Mouse (Mus musculus): ENCODE results near the gene Dusp9. TPM values are rescaled to one million over a fixed set of nuclear protein-coding genes. Genes with fewer than 3 reads are reported as not detected.

Gene Dusp9
- 3.9 and 4.1 TPM in 2 replicates for polyA plus RNA-seq (2016; fragmentation: Nextera tagmentation; extraction: Ambion mirVana)

GRCm38 (mm10) chrX:73639255-73639675, at the start of gene Dusp9:
Dusp9 (plus strand) TSS chrX:73639419.
- Histone ChIP-seq H3K9ac (replicated peaks) (no peak within 1 kb of the TSS), H3K4me1 (peaks cover 8% of the 10 kb centered on the region; the same call in 1 of the 2 replicates), H3K27me3 (peaks cover 95% of the 10 kb centered on the region), H3K27ac (replicated peaks) (no peak within 1 kb of the TSS), H3K4me2 (replicated peaks) (peak within 1 kb of the TSS; percentile 51), H3K4me3 (peak within 1 kb of the TSS; percentile 34), H3K9me3 (no peaks in the 10 kb centered on the region), H3K36me3 (no peaks in the 10 kb centered on the region)
- WGBS = 29% methylated on average over 28 of the region's 28 CpGs
- peak; percentile 82 for ATAC-seq (ENCODE audit: low FRiP score, low read depth)

- Histone ChIP-seq H3K9me3 (no peaks in the 10 kb centered on the region), H3K27me3 (no peaks in the 10 kb centered on the region), H3K4me2 (replicated peaks) (no peak overlapping the region), H3K9ac (replicated peaks) (no peak overlapping the region), H3K4me1 (no peaks in the 10 kb centered on the region), H3K36me3 (no peaks in the 10 kb centered on the region), H3K4me3 (no peak overlapping the region), H3K27ac (replicated peaks) (no peak overlapping the region)
- WGBS = 35% methylated on average over 6 of the region's 6 CpGs
- no peak for ATAC-seq (ENCODE audit: low FRiP score, low read depth)
Observed at GRCm38 (mm10) chrX:73593212-73593611, 46.0 kb upstream of the Dusp9 start.

GRCm38 (mm10) chrX:73594451-73595121, 44.6 kb upstream of the Dusp9 start:
- Histone ChIP-seq H3K4me3 (no peak overlapping the region), H3K9me3 (no peaks in the 10 kb centered on the region), H3K36me3 (no peaks in the 10 kb centered on the region), H3K4me2 (replicated peaks) (no peak overlapping the region), H3K9ac (replicated peaks) (no peak overlapping the region), H3K27me3 (no peaks in the 10 kb centered on the region), H3K4me1 (no peaks in the 10 kb centered on the region), H3K27ac (replicated peaks) (no peak overlapping the region)
- WGBS = 40% methylated on average over 12 of the region's 12 CpGs
- no peak for ATAC-seq (ENCODE audit: low FRiP score, low read depth)

- no peaks in the 10 kb centered on the region for H3K27me3 ChIP-seq
- H3K4me2 ChIP-seq (replicated peaks) = no peak overlapping the region
- WGBS = 65% methylated on average over 4 of the region's 4 CpGs
- no peaks in the 10 kb centered on the region for H3K4me1 ChIP-seq
- no peak for ATAC-seq (ENCODE audit: low FRiP score, low read depth)
- no peak overlapping the region for H3K9ac ChIP-seq (replicated peaks)
- no peaks in the 10 kb centered on the region for H3K36me3 ChIP-seq
- no peaks in the 10 kb centered on the region for H3K9me3 ChIP-seq
- H3K4me3 ChIP-seq = no peak overlapping the region
- H3K27ac ChIP-seq (replicated peaks) = no peak overlapping the region
Observed at GRCm38 (mm10) chrX:73595297-73595938, 43.8 kb upstream of the Dusp9 start.

- no peak overlapping the region for H3K4me3 ChIP-seq
- H3K36me3 ChIP-seq = no peaks in the 10 kb centered on the region
- H3K27me3 ChIP-seq = no peaks in the 10 kb centered on the region
- 73% methylated on average over 1 of the region's 1 CpGs for WGBS
- H3K4me2 ChIP-seq (replicated peaks) = no peak overlapping the region
- H3K9ac ChIP-seq (replicated peaks) = no peak overlapping the region
- no peaks in the 10 kb centered on the region for H3K9me3 ChIP-seq
- ATAC-seq (ENCODE audit: low FRiP score, low read depth) = no peak
- H3K4me1 ChIP-seq = no peaks in the 10 kb centered on the region
- H3K27ac ChIP-seq (replicated peaks) = no peak overlapping the region
Observed at GRCm38 (mm10) chrX:73601456-73601855, 37.8 kb upstream of the Dusp9 start.

GRCm38 (mm10) chrX:73613665-73614064, 25.6 kb upstream of the Dusp9 start:
- Histone ChIP-seq H3K4me3 (no peak overlapping the region), H3K36me3 (no peaks in the 10 kb centered on the region), H3K9ac (replicated peaks) (no peak overlapping the region), H3K27ac (replicated peaks) (no peak overlapping the region), H3K9me3 (no peaks in the 10 kb centered on the region), H3K4me2 (replicated peaks) (no peak overlapping the region), H3K27me3 (peaks cover 4% of the 10 kb centered on the region; the same call in 1 of the 2 replicates), H3K4me1 (no peaks in the 10 kb centered on the region)
- 61% methylated on average over 4 of the region's 4 CpGs for WGBS
- no peak for ATAC-seq (ENCODE audit: low FRiP score, low read depth)

- H3K36me3 ChIP-seq = no peaks in the 10 kb centered on the region
- no peaks in the 10 kb centered on the region for H3K9me3 ChIP-seq
- H3K27ac ChIP-seq (replicated peaks) = no peak overlapping the region
- H3K4me1 ChIP-seq = no peaks in the 10 kb centered on the region
- no peak overlapping the region for H3K9ac ChIP-seq (replicated peaks)
- no peak overlapping the region for H3K4me3 ChIP-seq
- H3K4me2 ChIP-seq (replicated peaks) = no peak overlapping the region
- H3K27me3 ChIP-seq = peaks cover 4% of the 10 kb centered on the region; the same call in 1 of the 2 replicates
- ATAC-seq (ENCODE audit: low FRiP score, low read depth) = no peak
- WGBS = 100% methylated on average over 1 of the region's 1 CpGs
Observed at GRCm38 (mm10) chrX:73615876-73616275, 23.3 kb upstream of the Dusp9 start.

GRCm38 (mm10) chrX:73619401-73619800, 19.8 kb upstream of the Dusp9 start:
- H3K4me2 ChIP-seq (replicated peaks) = no peak overlapping the region
- H3K4me3 ChIP-seq = no peak overlapping the region
- H3K27me3 ChIP-seq = peaks cover 4% of the 10 kb centered on the region; the same call in 1 of the 2 replicates
- no peaks in the 10 kb centered on the region for H3K36me3 ChIP-seq
- no peak for ATAC-seq (ENCODE audit: low FRiP score, low read depth)
- no peak overlapping the region for H3K9ac ChIP-seq (replicated peaks)
- H3K9me3 ChIP-seq = no peaks in the 10 kb centered on the region
- H3K27ac ChIP-seq (replicated peaks) = no peak overlapping the region
- no peaks in the 10 kb centered on the region for H3K4me1 ChIP-seq

- H3K9me3 ChIP-seq = no peaks in the 10 kb centered on the region
- 94% methylated on average over 2 of the region's 2 CpGs for WGBS
- no peaks in the 10 kb centered on the region for H3K4me1 ChIP-seq
- H3K27ac ChIP-seq (replicated peaks) = no peak overlapping the region
- H3K27me3 ChIP-seq = peaks cover 4% of the 10 kb centered on the region; the same call in 1 of the 2 replicates
- no peak overlapping the region for H3K9ac ChIP-seq (replicated peaks)
- ATAC-seq (ENCODE audit: low FRiP score, low read depth) = no peak
- no peak overlapping the region for H3K4me3 ChIP-seq
- no peaks in the 10 kb centered on the region for H3K36me3 ChIP-seq
- no peak overlapping the region for H3K4me2 ChIP-seq (replicated peaks)
Observed at GRCm38 (mm10) chrX:73619890-73620289, 19.3 kb upstream of the Dusp9 start.

- no peaks in the 10 kb centered on the region for H3K9me3 ChIP-seq
- H3K9ac ChIP-seq (replicated peaks) = no peak overlapping the region
- no peaks in the 10 kb centered on the region for H3K4me1 ChIP-seq
- H3K36me3 ChIP-seq = no peaks in the 10 kb centered on the region
- H3K4me2 ChIP-seq (replicated peaks) = no peak overlapping the region
- no peaks in the 10 kb centered on the region for H3K27me3 ChIP-seq
- no peak for ATAC-seq (ENCODE audit: low FRiP score, low read depth)
- no peak overlapping the region for H3K4me3 ChIP-seq
- H3K27ac ChIP-seq (replicated peaks) = no peak overlapping the region
Observed at GRCm38 (mm10) chrX:73626981-73627380, 12.2 kb upstream of the Dusp9 start.

GRCm38 (mm10) chrX:73635425-73635824, 3.8 kb upstream of the Dusp9 start:
- H3K4me3 ChIP-seq = peak overlapping the region; percentile 18; the same call in 1 of the 2 replicates
- H3K27me3 ChIP-seq = peaks cover 67% of the 10 kb centered on the region
- H3K4me1 ChIP-seq = peaks cover 8% of the 10 kb centered on the region; the same call in 1 of the 2 replicates
- peak; percentile 23; the same call in 1 of the 2 replicates for ATAC-seq (ENCODE audit: low FRiP score, low read depth)
- WGBS = 13% methylated on average over 19 of the region's 19 CpGs
- no peaks in the 10 kb centered on the region for H3K36me3 ChIP-seq
- H3K27ac ChIP-seq (replicated peaks) = no peak overlapping the region
- no peaks in the 10 kb centered on the region for H3K9me3 ChIP-seq
- H3K9ac ChIP-seq (replicated peaks) = no peak overlapping the region
- H3K4me2 ChIP-seq (replicated peaks) = peak overlapping the region; percentile 30

- no peak for ATAC-seq (ENCODE audit: low FRiP score, low read depth)
Observed at GRCm38 (mm10) chrX:73637415-73637814, 1.8 kb upstream of the Dusp9 start.

More at GRCm38 (mm10) chrX:73637415-73637814, 1.8 kb upstream of the Dusp9 start:
- H3K4me3 ChIP-seq = peak overlapping the region; percentile 28
- no peak overlapping the region for H3K27ac ChIP-seq (replicated peaks)
- no peaks in the 10 kb centered on the region for H3K9me3 ChIP-seq
- WGBS = 19% methylated on average over 18 of the region's 19 CpGs
- peaks cover 8% of the 10 kb centered on the region; the same call in 1 of the 2 replicates for H3K4me1 ChIP-seq
- H3K9ac ChIP-seq (replicated peaks) = no peak overlapping the region; the same call in 1 of the 2 replicates
- no peaks in the 10 kb centered on the region for H3K36me3 ChIP-seq
- peak overlapping the region; percentile 57 for H3K4me2 ChIP-seq (replicated peaks)
- H3K27me3 ChIP-seq = peaks cover 87% of the 10 kb centered on the region
